Mouse (Mus musculus): Measurements from ENCODE around the gene Zfp398.

DNA sequence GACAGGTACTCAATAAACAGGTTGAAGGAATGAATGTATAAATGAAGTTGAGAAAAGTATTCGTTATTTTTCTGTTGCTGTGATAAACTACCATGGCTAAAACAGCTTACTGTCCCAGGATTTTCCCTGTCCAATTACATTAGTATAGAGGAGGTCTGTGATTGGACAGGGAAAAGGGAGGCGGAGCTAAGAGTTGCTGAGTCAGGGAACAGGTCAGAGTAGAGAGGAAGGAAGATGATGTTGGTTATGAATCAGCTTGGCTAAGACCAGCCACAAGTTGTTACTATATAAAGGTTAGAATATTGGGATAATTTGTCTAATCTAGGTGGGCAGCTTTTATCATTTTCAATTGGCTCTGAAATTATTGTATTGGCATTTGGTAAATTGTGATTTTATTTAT is 44.7 kb upstream of the Zfp398 start:
- TF ChIP-seq CTCF (IDR thresholded peaks at IDR 0.05; ENCODE audit: extremely low read depth, insufficient read length, insufficient replicate concordance, low read depth, low read length) (no peak), POLR2A (IDR thresholded peaks at IDR 0.05; ENCODE audit: low read depth, low read length) (no peak)

Data from small intestine, adult 2 months (tissue).